Mouse (Mus musculus) neural tube, postnatal 0 days (tissue): ENCODE data around the gene Nat8f1. TPM values are rescaled to one million over a fixed set of nuclear protein-coding genes. Genes with fewer than 3 reads are reported as not detected.

ENCODE experiments used
- polyA plus RNA-seq: library from polyadenylated mRNA; unstranded; fragments of >200 nt; fragmentation: Nextera tagmentation; extraction: Ambion mirVana; gene quantifications from 2 replicates; pipeline ENCODE4 v1.2.1, GENCODE M21; 2015

The Nat8f1 gene
- 28.1 and 28.9 TPM in 2 replicates for polyA plus RNA-seq

DNA sequence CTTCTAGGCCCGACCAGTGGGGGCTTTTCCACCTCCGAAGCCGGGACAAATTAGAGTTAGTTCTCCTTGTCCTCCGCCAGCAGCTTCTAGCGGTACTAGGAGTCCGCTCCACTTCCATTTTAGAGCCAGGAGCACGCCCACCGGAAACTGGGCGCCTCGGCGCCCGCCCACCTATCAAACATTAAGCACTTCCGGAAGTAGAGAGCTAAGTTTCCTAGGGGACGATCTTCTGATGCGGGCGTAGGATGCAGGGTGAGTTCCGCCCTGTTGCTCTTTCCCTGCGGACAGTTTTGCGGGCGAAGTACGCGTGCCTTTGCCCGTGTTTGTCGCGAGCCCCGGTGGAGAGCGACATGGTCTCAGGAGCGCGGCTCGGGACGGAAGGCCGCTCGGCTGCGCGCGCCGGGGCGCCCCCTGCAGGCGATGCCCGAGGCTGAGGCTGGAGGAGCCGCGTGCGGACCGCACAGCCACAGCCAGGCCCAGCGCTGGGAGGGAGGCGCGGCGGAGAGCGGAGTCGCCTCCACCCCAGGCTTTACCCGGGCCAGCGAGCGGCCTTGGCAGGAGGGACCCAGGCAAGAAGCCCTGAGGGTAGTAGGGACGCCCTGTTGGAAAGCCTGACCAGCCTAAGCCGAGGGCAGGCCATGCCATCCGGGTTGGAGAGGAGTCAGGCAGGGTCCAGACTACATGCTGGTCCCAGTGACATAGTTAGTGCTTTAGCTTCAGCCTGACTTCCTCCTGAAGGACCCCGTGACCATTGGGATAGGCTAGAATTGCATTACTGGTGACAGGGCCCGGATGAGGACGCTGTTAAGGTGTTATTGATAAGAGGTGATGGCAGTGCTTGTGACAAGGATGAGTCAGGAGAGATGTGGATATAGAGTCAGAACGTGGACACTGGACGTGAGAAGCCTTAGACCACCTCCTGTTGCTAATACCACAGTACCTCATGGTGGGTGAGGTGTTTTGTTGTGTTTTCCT, at the start of gene Nat8f1:
Gene Nat8f1 (minus strand): TSS at position 149 of the 975 bp plus-strand sequence.

DNA sequence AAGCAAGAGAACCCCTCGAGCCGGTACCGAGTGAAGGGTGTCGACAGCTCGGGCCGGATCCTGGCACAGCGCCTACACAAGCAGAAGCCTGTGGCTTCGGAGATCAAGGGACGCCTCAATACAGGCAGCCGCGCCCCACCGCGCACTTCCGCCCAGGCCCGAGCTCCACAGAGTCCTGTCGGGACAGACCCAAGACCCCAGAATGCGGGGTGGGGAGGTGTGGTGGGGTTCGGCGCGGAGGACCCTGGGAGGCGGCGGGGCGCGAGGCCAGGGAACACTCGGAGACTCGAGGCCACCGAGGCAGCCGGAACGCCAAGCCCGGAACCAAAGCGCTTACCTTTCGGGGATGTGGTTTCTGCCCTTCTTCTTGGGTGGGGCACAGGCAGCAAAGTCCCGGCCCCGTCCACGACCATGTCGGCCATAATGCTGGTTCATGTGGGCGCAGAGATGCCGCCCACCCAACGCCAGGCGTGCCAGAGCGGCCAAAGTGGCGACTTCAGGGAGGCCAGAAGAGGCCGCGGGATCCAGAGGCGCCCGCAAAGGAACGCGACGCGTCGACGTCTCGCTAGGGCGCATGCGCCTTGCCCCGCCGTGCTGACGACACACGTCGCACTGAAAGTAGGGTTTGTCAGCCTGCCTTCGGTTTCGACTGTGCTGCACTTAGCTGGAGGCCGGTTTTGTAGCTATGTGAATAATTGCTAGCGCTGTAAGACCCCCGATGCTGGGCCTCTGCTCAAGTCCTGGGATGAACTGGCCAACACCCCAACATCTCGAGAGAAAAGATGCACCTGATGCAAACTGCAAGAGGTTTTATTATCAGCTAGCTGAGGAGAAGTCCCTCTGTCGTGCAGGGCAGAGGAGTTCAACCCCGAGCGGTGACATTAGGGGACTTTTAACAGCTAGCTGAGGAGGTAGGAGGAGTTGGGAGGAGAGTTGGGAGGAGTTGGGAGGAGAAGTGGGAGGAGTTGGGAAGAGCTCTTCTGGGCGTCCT, 45.9 kb upstream of the Nat8f1 start, which contains the start of gene Dusp11:
Gene Dusp11 (minus strand): TSS at position 567 of the 991 bp plus-strand sequence.

DNA sequence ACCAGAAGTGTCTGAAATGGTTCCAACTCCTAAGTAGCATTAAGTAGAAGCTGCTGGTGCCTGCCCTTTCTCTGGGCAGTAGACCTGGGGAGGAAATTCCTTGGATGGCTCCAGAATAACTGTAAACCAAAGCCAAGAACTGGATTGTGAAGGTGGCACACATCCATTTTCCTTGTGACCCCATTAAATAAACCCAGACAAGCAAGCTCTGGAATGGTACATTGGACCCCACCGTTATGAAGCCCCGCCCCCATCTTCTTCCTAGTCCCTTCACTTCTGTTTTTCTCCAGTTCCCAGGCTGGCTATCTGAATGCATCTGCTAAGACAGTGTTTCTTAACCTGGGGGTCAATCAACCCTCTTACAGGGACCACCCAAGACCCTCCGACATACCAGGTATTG, 3.9 kb downstream of the Nat8f1 start, which contains the start of gene Tprkb:
Gene Tprkb (plus strand): TSS at position 279 of the 400 bp plus-strand sequence.

DNA sequence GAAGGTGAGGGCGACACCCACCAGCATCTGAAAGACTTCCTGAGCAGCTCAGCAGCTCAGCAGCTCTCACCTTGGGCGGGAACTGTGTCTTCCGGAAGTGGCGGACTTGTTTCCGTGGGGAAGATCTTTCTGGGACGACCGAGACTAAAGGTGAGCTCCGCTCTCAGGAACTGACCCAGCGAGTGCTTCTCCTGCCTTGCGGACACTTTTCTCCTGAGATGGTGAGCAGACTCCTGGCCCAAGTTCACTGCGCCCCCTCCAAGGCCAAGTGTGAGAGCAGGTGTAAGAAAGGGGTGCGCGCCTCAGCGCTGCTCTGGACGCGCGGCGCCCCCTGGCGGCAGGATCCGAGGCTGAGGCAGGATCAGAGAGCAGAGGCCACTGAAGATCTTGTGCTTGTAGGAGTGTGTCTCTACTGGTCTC, 10.8 kb downstream of the Nat8f1 start, which contains the start of gene Nat8f4:
Gene Nat8f4 (minus strand): TSS at position 243 of the 420 bp plus-strand sequence.

DNA sequence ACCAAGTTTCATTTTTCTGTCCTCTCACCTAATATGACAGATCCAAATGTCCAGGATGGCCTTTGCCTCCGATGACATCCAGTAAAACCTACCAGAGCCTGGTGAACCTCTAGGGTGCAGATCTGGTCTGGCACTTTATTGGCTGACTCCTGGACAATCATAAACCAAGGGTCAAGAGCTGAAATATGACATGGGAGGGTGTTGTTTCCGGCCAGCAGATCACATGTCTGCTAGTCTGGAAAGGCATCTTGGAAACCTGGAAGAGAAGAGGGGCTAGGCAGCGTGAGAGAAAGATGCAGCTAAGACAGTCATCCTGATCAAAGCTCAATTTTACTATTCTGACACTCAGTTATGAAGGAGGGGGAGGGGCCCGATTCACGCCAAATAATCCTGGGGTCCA, 46.5 kb downstream of the Nat8f1 start, which contains the start of gene Nat8f2:
Gene Nat8f2 (minus strand): TSS at position 153 of the 400 bp plus-strand sequence.

Other genes starting within 250 kb of the Nat8f1 start
- gene Nat8f7, start 202.5 kb downstream of the Nat8f1 start, polyA plus RNA-seq = 0.14 and 0.31 TPM in 2 replicates
- gene Nat8f3, start 149.9 kb downstream of the Nat8f1 start, polyA plus RNA-seq = 0.10 and 0.17 TPM in 2 replicates
- not detected in 2 replicates for gene Nat8f6, start 94.7 kb downstream of the Nat8f1 start, polyA plus RNA-seq
- gene Nat8f5, start 94.7 kb downstream of the Nat8f1 start, polyA plus RNA-seq = 0.56 and 0.89 TPM in 2 replicates
- gene Nat8, start 83.6 kb downstream of the Nat8f1 start, polyA plus RNA-seq = 0.76 and 0.77 TPM in 2 replicates
- not detected in 2 replicates for gene Nat8f2, start 46.5 kb downstream of the Nat8f1 start, polyA plus RNA-seq
- 4.6 and 5.1 TPM in 2 replicates for gene Nat8f4, start 10.8 kb downstream of the Nat8f1 start, polyA plus RNA-seq
- 64.7 and 72.3 TPM in 2 replicates for gene Tprkb, start 3.8 kb downstream of the Nat8f1 start, polyA plus RNA-seq
- 37.5 and 38.1 TPM in 2 replicates for gene Dusp11, start 46.0 kb upstream of the Nat8f1 start, polyA plus RNA-seq
- not detected in 2 replicates for gene Figla, start 100.5 kb upstream of the Nat8f1 start, polyA plus RNA-seq
- 72.9 and 84.4 TPM in 2 replicates for gene Add2, start 113.0 kb upstream of the Nat8f1 start, polyA plus RNA-seq